Mouse (Mus musculus) hindbrain, embryonic 14.5 days (tissue): ENCODE measurements around the gene L1td1. TPM values are rescaled to one million over a fixed set of nuclear protein-coding genes. Genes with fewer than 3 reads are reported as not detected.
"Not testable (repeated sequence)": the region's sequence is repeated elsewhere in the genome, so short reads cannot be mapped to it uniquely, and the experiment has no call there.

ENCODE experiments used
- ATAC-seq: fragments of 200-750 bp; cut with Nextera tagmentation; 2 replicates; pipeline ENCODE4 v1.8.0; 2017; ENCODE audit warnings: moderate number of reproducible peaks, mild to moderate bottlenecking, moderate TSS enrichment, moderate library complexity; ENCODE audit not compliant: low FRiP score
- DNase-seq: peaks from one replicate; pipeline ENCODE4 v3.0.0-alpha.2; 2015; ENCODE audit warnings: low spot score
- H3K27ac ChIP-seq: fragments of 300-500 bp; sonication (generic); 2 replicates; pipeline ENCODE4 v1.5.1; 2014; ENCODE audit warnings: mild to moderate bottlenecking, moderate library complexity
- H3K27me3 ChIP-seq: fragments of 300-500 bp; sonication (generic); 2 replicates; pipeline ENCODE4 v1.6.1; 2014; ENCODE audit warnings: mild to moderate bottlenecking, low read length, mixed read lengths; ENCODE audit not compliant: control insufficient read depth, insufficient read depth
- H3K36me3 ChIP-seq: fragments of 300-500 bp; sonication (generic); replicated peaks from 2 replicates; pipeline ENCODE4 v1.6.1; 2014; ENCODE audit not compliant: control insufficient read depth, insufficient read depth
- H3K4me1 ChIP-seq: fragments of 300-500 bp; sonication (generic); replicated peaks from 2 replicates; pipeline ENCODE4 v1.6.1; 2014; ENCODE audit warnings: antibody characterized with exemption, low read length, mixed read lengths; ENCODE audit not compliant: control insufficient read depth, insufficient read depth
- H3K4me2 ChIP-seq: fragments of 300-500 bp; sonication (generic); replicated peaks from 2 replicates; pipeline ENCODE4 v1.6.1; 2014; ENCODE audit warnings: mild to moderate bottlenecking, moderate library complexity
- H3K4me3 ChIP-seq: fragments of 300-500 bp; sonication (generic); replicated peaks from 2 replicates; pipeline ENCODE4 v1.5.1; 2014; ENCODE audit warnings: mild to moderate bottlenecking, low read length
- H3K9ac ChIP-seq: fragments of 300-500 bp; sonication (generic); 2 replicates; pipeline ENCODE4 v1.6.1; 2014
- H3K9me3 ChIP-seq: fragments of 300-500 bp; sonication (generic); 2 replicates; pipeline ENCODE4 v1.6.1; 2016; ENCODE audit warnings: low read length; ENCODE audit not compliant: control insufficient read depth
- WGBS: fragments of 180-500 bp; shearing (Covaris S2); extraction: QIAGEN DNeasy Blood & Tissue Kit; methylation state at CpG from one replicate; pipeline ENCODE4 v1.1.7; 2014; 5-methylcytosine and 5-hydroxymethylcytosine counted together
- polyA plus RNA-seq: library from polyadenylated mRNA; unstranded; fragments of >200 nt; fragmentation: Nextera tagmentation; extraction: Ambion mirVana; gene quantifications from 2 replicates; pipeline ENCODE4 v1.2.1, GENCODE M21; 2014

Gene L1td1
- polyA plus RNA-seq, 1 experiment from 2014 or later = not detected

GRCm38 (mm10) chr4:98700156-98700555 lies 26.4 kb upstream of the L1td1 start:
- Histone ChIP-seq H3K4me3 (no peak overlapping the region), H3K4me1 (no peaks in the 10 kb centered on the region), H3K27ac (no peak overlapping the region), H3K9me3 (no peaks in the 10 kb centered on the region), H3K27me3 (no peaks in the 10 kb centered on the region), H3K4me2 (no peak overlapping the region), H3K36me3 (no peaks in the 10 kb centered on the region), H3K9ac (no peak overlapping the region)
- no peak for ATAC-seq
- no peak for DNase-seq
- 95% methylated on average over 3 of the region's 3 CpGs for WGBS

DNA sequence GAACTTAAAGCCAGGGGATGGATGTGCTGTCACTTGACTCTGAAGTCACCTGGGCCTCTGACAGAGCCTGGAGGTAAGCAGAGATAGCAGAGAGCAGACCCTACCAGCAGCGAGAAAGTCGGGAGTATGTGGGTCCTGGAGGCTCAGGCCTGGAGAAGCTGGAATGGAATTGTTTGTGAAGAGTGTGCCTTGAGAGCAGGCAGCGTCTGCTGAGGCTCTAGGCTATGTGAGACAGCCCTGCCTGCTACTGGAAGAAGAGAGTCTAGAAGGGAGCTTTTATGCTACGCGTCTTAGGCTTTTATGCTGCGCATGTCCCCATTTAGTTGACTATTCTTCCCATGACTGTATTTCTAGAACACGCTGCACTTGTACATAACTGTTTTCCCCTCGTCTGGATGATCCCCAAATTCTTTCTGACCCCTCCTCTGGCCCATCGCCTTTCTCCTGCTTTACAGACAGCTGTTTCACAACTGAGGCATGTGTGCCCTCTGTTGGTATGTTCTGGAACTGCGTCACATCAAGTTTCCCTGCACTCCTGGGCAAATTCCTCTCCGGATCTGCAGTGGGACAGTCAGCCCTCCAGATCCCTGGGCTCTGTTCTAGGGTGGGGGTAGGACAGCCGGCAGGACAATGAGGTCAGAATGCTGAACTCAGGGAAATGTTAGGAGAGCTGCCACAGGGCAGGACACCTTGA lies 24.2 kb upstream of the L1td1 start:
- DNase-seq (peak; percentile 87), ATAC-seq (peak; percentile 72; the same call in 1 of the 2 replicates)
- no peak overlapping the region for H3K9ac ChIP-seq
- H3K27me3 ChIP-seq = no peaks in the 10 kb centered on the region
- H3K4me1 ChIP-seq = no peaks in the 10 kb centered on the region
- H3K4me2 ChIP-seq = 0 out of 2 replicates have a peak overlapping the region, but pooled peaks have one; percentile 29
- peaks cover 3% of the 10 kb centered on the region; the same call in 1 of the 2 replicates for H3K36me3 ChIP-seq
- H3K9me3 ChIP-seq = no peaks in the 10 kb centered on the region
- H3K27ac ChIP-seq = no peak overlapping the region
- H3K4me3 ChIP-seq = no peak overlapping the region
- WGBS = 33% methylated on average over 12 of the region's 12 CpGs

DNA sequence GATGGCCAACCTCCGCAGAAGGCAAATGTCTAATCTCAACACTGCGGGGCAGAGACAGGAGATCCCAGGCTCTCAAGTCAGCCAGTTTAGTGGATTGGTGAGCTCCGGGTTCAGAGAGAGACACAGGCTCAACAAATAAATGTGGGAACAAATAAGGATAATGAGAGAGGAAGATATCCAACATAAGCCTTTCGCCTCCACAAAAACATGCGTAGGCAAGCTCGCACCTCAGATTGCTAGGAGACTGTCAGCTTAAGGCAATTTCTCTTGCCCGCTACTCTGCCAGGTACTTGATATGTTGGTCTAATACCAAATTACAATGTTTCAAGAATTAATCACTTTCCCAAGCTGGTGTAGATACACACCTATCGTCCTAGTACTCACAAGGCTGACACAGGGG lies 15.6 kb upstream of the L1td1 start:
- Histone ChIP-seq H3K27ac (no peak overlapping the region), H3K9me3 (no peaks in the 10 kb centered on the region), H3K4me1 (no peaks in the 10 kb centered on the region), H3K9ac (no peak overlapping the region), H3K36me3 (peaks cover 3% of the 10 kb centered on the region; the same call in 1 of the 2 replicates), H3K4me2 (no peak overlapping the region), H3K27me3 (no peaks in the 10 kb centered on the region), H3K4me3 (no peak overlapping the region)
- 91% methylated on average over 8 of the region's 8 CpGs for WGBS
- DNase-seq (no peak), ATAC-seq (no peak)

- H3K27ac ChIP-seq = peak overlapping the region; percentile 62
- no peak overlapping the region; the same call in 1 of the 2 replicates for H3K4me2 ChIP-seq
- H3K4me1 ChIP-seq = no peaks in the 10 kb centered on the region
- H3K9me3 ChIP-seq = no peaks in the 10 kb centered on the region
- no peaks in the 10 kb centered on the region for H3K36me3 ChIP-seq
- DNase-seq (peak; percentile 48), ATAC-seq (peak; percentile 73; the same call in 1 of the 2 replicates)
- WGBS = 76% methylated on average over 17 of the region's 17 CpGs
- H3K27me3 ChIP-seq = no peaks in the 10 kb centered on the region
- H3K9ac ChIP-seq = no peak overlapping the region
- H3K4me3 ChIP-seq = no peak overlapping the region
Observed at GRCm38 (mm10) chr4:98717735-98718546, 8.6 kb upstream of the L1td1 start.

- H3K27me3 ChIP-seq = no peaks in the 10 kb centered on the region
- DNase-seq = no peak
- H3K9me3 ChIP-seq = no peaks in the 10 kb centered on the region
- no peak overlapping the region for H3K4me2 ChIP-seq
- no peak overlapping the region for H3K4me3 ChIP-seq
- WGBS = 83% methylated on average over 10 of the region's 10 CpGs
- H3K9ac ChIP-seq = no peak overlapping the region
- no peaks in the 10 kb centered on the region for H3K4me1 ChIP-seq
- no peak for ATAC-seq
- no peaks in the 10 kb centered on the region for H3K36me3 ChIP-seq
- H3K27ac ChIP-seq = no peak overlapping the region; the same call in 1 of the 2 replicates
Observed at GRCm38 (mm10) chr4:98718547-98718917, 8.0 kb upstream of the L1td1 start.

GRCm38 (mm10) chr4:98722454-98722853 lies 4.1 kb upstream of the L1td1 start:
- Histone ChIP-seq H3K36me3 (no peaks in the 10 kb centered on the region), H3K9ac (no peak overlapping the region), H3K4me2 (no peak overlapping the region), H3K9me3 (no peaks in the 10 kb centered on the region), H3K27ac (no peak overlapping the region), H3K4me3 (no peak overlapping the region), H3K4me1 (peaks cover 10% of the 10 kb centered on the region; the same call in 1 of the 2 replicates), H3K27me3 (peaks cover 17% of the 10 kb centered on the region)
- peak; percentile 29; the same call in 1 of the 2 replicates for ATAC-seq
- WGBS = 13% methylated on average over 8 of the region's 8 CpGs
- DNase-seq = peak; percentile 74

DNA sequence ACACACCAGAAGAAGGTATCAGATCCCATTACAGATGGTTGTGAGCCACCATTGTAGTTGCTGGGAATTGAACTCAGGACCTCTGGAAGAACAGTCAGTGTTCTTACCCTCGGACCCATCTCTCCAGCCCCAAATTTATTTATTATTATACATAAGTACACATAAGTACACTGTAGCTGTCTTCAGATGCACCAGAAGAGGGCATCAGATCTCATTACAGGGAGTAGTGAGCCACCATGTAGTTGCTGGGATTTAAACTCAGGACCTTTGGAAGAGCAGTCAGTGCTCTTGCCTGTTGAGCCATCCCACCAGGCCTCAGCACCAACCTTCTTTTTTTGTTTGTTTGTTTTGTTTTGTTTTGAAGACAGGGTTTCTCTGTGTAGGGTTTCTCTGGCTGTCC lies 1.9 kb upstream of the L1td1 start:
- H3K9ac ChIP-seq, H3K36me3 ChIP-seq, DNase-seq, ATAC-seq, H3K27ac ChIP-seq, H3K9me3 ChIP-seq, H3K4me2 ChIP-seq, H3K4me3 ChIP-seq: not testable (repeated sequence)
- Histone ChIP-seq H3K4me1 (peaks cover 17% of the 10 kb centered on the region; the same call in 1 of the 2 replicates), H3K27me3 (peaks cover 34% of the 10 kb centered on the region)
- WGBS = 86% methylated on average over 1 of the region's 1 CpGs

DNA sequence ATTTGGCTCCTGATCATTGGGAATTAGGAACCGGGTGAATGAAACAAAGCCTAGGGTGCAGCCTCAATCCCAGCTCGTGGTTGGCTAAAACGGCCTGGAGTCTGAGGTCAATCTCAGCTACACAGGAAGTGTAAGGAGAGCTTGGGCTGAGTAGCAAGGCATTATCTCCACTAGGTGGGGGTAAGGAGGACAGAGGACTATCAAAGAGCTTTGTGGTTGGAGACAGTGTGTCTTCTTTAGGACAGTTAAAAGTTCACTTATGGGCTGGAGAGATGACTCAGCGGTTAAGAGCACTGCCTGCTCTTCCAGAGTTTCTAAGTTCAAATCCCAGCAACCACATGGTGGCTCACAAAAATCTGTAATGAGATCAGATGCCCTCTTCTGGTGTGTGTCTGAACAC lies 1.1 kb upstream of the L1td1 start:
- ATAC-seq (no peak), DNase-seq (no peak)
- Histone ChIP-seq H3K36me3 (no peaks in the 10 kb centered on the region), H3K4me1 (peaks cover 17% of the 10 kb centered on the region; the same call in 1 of the 2 replicates), H3K27ac (no peak overlapping the region), H3K4me3 (no peak overlapping the region), H3K9me3 (no peaks in the 10 kb centered on the region), H3K9ac (no peak overlapping the region), H3K4me2 (no peak overlapping the region), H3K27me3 (peaks cover 34% of the 10 kb centered on the region)
- 36% methylated on average over 4 of the region's 4 CpGs for WGBS

GRCm38 (mm10) chr4:98727295-98727958 lies 893 bp downstream of the L1td1 start:
- ATAC-seq (no peak), DNase-seq (no peak)
- H3K36me3 ChIP-seq = no peaks in the 10 kb centered on the region
- H3K4me2 ChIP-seq = peak overlapping the region; percentile 53
- peak overlapping the region; percentile 27 for H3K4me3 ChIP-seq
- H3K9ac ChIP-seq = no peak overlapping the region
- H3K9me3 ChIP-seq = no peaks in the 10 kb centered on the region
- 3% methylated on average over 21 of the region's 21 CpGs for WGBS
- H3K27ac ChIP-seq = no peak overlapping the region
- H3K27me3 ChIP-seq = peaks cover 34% of the 10 kb centered on the region
- peaks cover 17% of the 10 kb centered on the region; the same call in 1 of the 2 replicates for H3K4me1 ChIP-seq
